Mouse (Mus musculus) brain, embryonic 14.5 days (tissue): ENCODE results near the gene Phf14. TPM values are rescaled to one million over a fixed set of nuclear protein-coding genes. Genes with fewer than 3 reads are reported as not detected.

Experiments used
- DNase-seq: peaks from one replicate; pipeline ENCODE4 v3.0.0-alpha.2; 2011; ENCODE audit warnings: low read depth
- CTCF ChIP-seq: fragments of 200-500 bp; IDR thresholded peaks from 2 replicates; pipeline ENCODE4 v1.5.1; 2012; ENCODE audit warnings: inconsistent platforms, mild to moderate bottlenecking, moderate library complexity, borderline replicate concordance; ENCODE audit not compliant: insufficient read depth, insufficient read length; ENCODE audit errors: extremely low read depth
- POLR2A ChIP-seq: fragments of 200-500 bp; IDR thresholded peaks from 2 replicates; pipeline ENCODE4 v1.6.1; 2012; ENCODE audit warnings: mild to moderate bottlenecking, inconsistent platforms, borderline replicate concordance; ENCODE audit not compliant: poor library complexity, insufficient read depth, insufficient read length, severe bottlenecking; ENCODE audit errors: extremely low read depth
- polyA plus RNA-seq: library from polyadenylated mRNA; depleted of rRNA; stranded (reverse); fragments of >200 nt; gene quantifications from 2 replicates; pipeline ENCODE4 v1.2.3, GENCODE M21; 2012

Phf14 gene
- polyA plus RNA-seq, 1 experiment, result 88.7 TPM

GRCm38 (mm10) chr6:12038268-12038667 lies 130.7 kb downstream of the Phf14 start:
- TF ChIP-seq CTCF (no peak), POLR2A (no peak)
- DNase-seq, result no peak

- DNase-seq, result no peak
- TF ChIP-seq POLR2A (no peak), CTCF (no peak)
Measured at GRCm38 (mm10) chr6:12052884-12053283, 145.3 kb downstream of the Phf14 start.

GRCm38 (mm10) chr6:12054149-12054548 lies 146.5 kb downstream of the Phf14 start:
- peak; percentile 37 for DNase-seq
- no peak for TF ChIP-seq CTCF
- no peak for TF ChIP-seq POLR2A

GRCm38 (mm10) chr6:12058717-12059116 lies 151.1 kb downstream of the Phf14 start:
- TF ChIP-seq CTCF, result no peak
- TF ChIP-seq POLR2A, result no peak

DNA sequence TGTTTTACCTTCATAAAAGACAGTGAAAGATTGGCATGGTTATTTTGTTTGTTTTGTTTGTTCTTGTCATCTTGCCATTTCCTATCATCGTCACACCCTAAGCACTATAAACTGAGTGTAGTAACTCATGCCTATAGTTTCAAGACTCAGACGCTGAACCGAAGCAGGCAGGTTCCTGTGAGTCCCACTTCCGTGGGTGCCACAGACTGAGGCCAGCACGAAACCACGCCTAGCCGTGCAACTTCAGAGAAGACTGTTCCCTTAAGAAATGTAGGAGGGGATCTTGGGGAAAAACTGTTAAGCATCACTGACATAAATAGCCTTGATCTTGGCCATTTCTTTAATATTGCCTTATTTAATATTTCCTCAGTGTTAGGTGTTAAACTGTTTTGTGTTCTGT lies 152.4 kb downstream of the Phf14 start:
- TF ChIP-seq CTCF (no peak), POLR2A (no peak)
- no peak for DNase-seq

More at GRCm38 (mm10) chr6:12058717-12059116, 151.1 kb downstream of the Phf14 start:
- DNase-seq, result no peak

- TF ChIP-seq POLR2A, result no peak
- no peak for TF ChIP-seq CTCF
- DNase-seq, result no peak
Measured at GRCm38 (mm10) chr6:12060452-12061140, 153.0 kb downstream of the Phf14 start.

- TF ChIP-seq POLR2A (no peak), CTCF (no peak)
- peak; percentile 68 for DNase-seq
Measured at GRCm38 (mm10) chr6:12067956-12068355, 160.3 kb downstream of the Phf14 start.

GRCm38 (mm10) chr6:12069357-12069756 lies 161.7 kb downstream of the Phf14 start:
- TF ChIP-seq POLR2A (no peak), CTCF (no peak)
- DNase-seq, result no peak

DNA sequence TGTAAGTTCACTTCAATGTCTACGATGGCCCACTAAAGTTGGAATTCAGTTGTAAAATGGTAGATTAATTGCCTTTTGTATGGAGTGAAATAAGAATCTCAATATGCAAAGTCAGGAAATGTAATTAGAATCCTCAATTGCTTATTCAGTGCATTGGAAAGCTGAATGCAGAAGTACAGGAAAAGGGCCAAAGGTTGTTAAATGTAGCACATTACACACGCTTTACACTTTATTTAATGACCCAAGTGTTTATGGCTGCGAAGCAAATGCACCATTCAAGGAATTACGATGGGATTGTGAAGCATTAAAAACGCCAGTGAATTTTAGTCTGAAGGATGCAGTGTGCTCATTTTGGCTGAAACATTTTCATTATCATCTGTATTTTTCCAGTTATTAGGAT lies 167.0 kb downstream of the Phf14 start:
- peak; percentile 51 for DNase-seq
- no peak for TF ChIP-seq CTCF
- no peak for TF ChIP-seq POLR2A

DNA sequence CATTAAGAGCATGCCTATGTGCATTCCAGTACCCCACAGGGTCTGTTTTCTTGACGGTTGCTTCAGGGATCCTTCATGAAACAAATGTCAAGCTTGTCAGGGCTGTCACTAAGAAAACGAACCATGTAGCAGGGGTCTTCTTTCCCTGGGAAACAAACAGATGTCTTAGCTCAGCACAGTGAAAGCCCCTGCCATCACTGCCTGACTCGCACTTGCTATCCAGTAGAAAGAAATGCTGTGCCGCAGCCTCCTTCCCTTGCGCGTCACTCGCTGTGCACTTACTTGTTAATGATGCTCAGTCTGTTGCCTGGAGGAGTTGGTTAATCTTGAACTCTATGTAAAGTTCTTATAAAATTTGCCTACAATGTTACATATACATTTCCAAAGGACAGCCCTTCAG lies 169.7 kb downstream of the Phf14 start:
- peak; percentile 71 for DNase-seq
- TF ChIP-seq POLR2A (no peak), CTCF (no peak)

DNA sequence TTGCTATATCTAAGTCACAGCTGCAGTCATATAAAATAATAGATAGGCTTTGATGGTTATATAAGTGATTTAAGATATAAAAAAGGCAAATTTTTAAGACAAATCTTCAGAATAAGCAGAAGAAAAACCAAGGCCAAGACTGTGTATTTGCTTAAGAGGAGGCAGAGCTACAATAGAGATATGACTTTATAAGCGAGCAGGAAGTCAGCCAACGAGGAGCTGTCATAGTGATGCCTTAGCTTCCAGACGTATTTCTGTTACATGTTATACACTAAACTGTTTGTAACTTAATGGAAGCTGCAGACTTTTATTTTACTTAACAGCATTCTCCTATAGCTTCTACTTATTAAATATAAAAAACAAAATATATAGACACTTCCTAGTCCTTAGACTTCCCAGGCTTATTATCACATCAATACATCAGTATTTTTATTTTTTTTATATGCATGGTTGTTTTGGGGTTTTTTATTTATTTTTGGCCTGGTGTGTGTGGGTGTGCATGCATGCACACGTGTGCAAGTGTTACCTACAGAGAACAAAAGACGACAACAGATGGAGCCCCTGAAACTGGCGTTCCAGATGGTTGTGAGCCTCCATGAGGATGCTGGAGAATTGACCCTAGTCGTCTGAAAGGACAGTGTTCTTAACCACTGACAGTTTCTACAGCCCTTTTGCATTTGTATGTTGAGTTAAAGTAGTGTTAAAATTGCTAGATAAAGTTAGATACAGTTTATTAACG lies 170.4 kb downstream of the Phf14 start:
- TF ChIP-seq POLR2A (no peak), CTCF (no peak)
- DNase-seq, result peak; percentile 53

DNA sequence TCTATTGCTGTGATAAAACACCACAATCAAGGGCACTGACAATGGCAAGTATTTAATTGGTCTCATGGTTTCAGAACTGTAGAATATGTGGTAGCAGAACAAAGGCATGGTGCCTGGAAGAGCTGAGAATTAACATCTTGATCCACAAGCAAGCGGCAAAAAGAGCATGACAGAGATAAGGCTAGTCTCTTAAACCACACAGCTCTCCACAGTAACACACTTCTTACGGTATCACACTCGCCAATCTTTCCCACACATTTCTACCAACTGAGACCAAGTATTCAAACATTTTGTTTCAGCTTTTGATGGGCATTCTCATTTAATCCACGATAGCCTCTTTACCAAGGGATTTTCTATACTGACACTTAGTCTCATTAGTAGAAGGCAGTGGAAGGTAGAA lies 171.7 kb downstream of the Phf14 start:
- DNase-seq, result no peak
- TF ChIP-seq POLR2A (no peak), CTCF (no peak)

- no peak for DNase-seq
- TF ChIP-seq CTCF (no peak), POLR2A (no peak)
Measured at GRCm38 (mm10) chr6:12080423-12080822, 172.8 kb downstream of the Phf14 start.
